Mouse (Mus musculus) ES-E14 (cell line): Measurements from ENCODE around the gene Rps6ka5.

Source experiments
- MAFK ChIP-seq: IDR thresholded peaks from 2 replicates; pipeline ENCODE4 v1.6.1; 2014; ENCODE audit warnings: mild to moderate bottlenecking, low read depth, low read length, inconsistent platforms; ENCODE audit not compliant: insufficient read depth
- ZNF384 ChIP-seq: IDR thresholded peaks from 2 replicates; pipeline ENCODE4 v1.6.1; 2012; ENCODE audit warnings: low read depth, low read length, inconsistent platforms

- TF ChIP-seq MAFK (no peak), ZNF384 (no peak)
Measured at GRCm38 (mm10) chr12:100508668-100509067, 218.1 kb downstream of the Rps6ka5 start.
